Mouse (Mus musculus) heart, postnatal 0 days (tissue): ENCODE results near the gene Aes.

Experiments
- CTCF ChIP-seq: IDR thresholded peaks from 2 replicates; pipeline ENCODE4 v1.5.1; 2016; ENCODE audit warnings: antibody characterized with exemption, control low read depth, low read depth
- EP300 ChIP-seq: IDR thresholded peaks from 2 replicates; pipeline ENCODE4 v1.6.1; 2016; ENCODE audit warnings: antibody characterized with exemption, low read depth

DNA sequence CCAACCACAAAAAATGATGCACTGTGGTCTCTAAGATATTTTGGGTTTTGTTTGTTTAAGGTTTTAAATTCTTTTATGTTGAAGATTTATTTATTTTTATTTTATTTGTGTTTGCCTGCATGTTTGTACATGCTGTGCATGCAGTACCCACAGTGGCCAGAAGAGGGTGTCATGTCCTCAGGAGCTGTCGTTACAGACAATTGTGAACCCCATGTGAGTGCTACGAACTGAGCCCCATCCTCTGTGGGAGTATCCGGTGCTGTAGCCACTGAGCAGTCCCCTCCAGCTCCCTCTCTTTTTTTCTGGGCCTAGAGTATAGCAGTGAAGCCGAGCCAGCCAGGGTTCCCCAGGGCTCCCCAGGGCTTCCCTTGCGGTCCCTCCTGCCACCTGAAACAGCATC, 6.1 kb upstream of the Aes start:
- TF ChIP-seq CTCF (peak; percentile 45), EP300 (no peak)
